Mouse (Mus musculus): ENCODE measurements around the gene Tnnc1.

Tnnc1 gene

DNA sequence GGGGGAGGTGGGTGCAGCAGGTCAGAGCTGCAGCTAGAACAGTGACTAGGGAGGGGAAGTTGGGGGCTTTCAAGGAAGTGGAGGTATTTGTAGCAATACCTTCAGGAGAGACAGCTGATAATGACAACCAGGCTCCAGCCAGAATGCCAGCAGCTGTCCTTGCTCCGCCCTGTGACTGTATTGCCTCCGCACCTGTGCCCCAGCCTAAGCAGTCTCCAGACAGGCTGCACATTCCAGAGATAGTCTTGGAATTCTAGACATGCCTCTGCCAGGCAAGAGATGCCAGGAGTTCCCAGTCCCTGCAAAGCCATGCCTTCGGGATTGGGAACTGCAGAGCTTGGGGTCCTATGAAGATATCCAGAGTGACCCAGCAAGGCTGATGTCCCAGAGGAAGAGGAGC, 4.4 kb downstream of the Tnnc1 start:
- DNase-seq (ENCODE audit: extremely low spot score, low spot score): no peak

DNA sequence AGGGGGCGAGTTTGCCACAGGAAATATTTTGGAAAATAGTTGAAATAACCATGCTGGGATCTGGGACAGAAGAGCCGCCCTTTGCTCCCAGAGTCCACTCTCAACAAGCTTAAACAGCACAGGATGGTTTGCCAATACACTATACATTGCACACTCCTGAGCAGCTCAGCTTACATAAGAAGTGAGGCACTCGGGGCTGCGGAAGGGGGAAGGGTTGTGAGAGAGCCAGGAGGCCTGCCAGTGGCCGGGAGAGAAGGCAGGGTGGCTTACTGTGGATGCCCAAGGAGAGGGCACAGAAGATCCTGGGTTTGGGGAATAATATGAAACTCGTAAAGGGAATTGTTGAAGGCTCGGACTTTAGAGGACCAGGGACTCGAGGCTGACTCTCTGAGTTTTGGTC, 5.8 kb downstream of the Tnnc1 start:
- DNase-seq (ENCODE audit: extremely low spot score, low spot score): no peak

DNA sequence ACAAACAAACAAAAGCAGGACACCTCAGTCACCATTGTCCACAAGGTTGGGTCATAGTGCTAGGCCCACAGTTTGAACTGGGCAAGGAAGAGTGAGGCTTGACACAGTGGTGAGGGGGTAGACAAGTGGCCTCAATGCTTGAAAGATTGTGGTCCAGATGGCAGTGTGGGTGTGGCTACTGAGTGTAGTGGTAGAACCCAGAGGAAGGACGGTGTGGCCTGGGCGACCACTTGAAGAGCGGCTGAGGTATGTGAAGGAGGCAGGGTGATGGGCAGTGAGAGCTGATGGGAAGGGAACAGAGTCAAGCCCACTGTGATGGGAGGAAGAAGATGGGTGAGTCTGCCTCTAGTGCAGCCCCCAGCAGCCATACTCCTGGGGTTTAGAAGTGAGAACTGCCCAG, 6.6 kb downstream of the Tnnc1 start:
- no peak for DNase-seq (ENCODE audit: extremely low spot score, low spot score)

DNA sequence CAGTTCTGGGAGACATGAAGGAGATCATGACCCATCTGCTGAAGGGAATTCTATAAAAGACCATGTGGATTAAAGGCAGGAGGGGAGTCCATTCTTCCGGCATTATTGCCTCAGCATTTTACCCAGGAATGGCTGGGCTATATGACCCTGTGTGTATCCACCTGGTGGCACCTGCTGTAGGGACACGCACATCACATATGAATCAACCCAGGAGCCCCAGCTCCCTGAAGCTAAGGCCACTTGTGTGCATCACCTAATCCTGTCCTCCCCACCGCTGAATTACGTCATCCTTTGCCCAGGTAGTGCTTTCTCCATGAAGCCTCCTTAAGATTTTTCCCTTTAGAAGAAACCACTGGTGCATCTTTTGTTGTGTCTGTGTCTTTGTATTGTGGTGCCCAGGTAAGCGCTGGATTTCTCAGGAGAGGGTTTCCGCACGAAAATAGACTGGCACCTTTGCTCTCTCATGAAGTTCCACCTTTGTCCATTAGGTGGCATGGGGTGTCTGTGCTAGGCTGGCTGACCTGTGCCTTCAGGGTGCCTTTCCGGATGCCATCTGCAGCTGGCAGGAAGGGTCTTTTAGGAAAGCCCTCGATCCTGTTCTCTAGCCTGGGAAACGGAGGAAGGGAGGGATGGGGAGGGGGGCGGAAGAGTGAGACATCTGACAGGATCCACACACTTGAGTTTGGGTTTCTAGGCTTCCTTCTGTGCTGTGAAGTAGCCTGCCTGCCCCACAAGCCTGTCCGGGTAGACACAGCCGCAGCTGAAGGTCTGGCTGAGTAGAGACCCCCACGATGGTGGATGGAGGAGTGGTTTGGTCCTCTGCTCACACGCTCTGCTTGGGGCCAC, 7.3 kb downstream of the Tnnc1 start:
- DNase-seq (ENCODE audit: extremely low spot score, low spot score): peak; percentile 63

DNA sequence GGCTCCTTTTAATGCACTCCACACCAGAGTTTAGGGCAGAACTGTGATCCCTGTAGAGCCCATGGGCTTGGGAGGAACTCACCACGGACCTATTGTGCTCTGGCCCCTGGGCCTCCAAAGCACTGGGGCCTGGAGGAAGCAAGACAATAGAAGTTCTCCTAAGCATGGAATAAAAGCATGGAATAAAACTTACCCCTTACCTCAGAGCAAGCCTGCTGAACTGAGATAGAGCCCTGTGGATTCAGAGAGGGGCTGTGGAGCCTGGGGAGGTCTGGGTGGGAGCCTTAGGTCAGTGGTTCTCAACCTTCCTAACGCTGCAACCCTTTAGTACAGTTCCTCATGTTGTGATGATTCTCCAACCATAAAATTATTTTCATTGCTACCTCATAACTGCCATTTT, 8.7 kb downstream of the Tnnc1 start, which contains the start of gene Nisch:
Nisch (minus strand) TSS at position 101 of the 400 bp plus-strand sequence.
- DNase-seq (ENCODE audit: extremely low spot score, low spot score): no peak

DNA sequence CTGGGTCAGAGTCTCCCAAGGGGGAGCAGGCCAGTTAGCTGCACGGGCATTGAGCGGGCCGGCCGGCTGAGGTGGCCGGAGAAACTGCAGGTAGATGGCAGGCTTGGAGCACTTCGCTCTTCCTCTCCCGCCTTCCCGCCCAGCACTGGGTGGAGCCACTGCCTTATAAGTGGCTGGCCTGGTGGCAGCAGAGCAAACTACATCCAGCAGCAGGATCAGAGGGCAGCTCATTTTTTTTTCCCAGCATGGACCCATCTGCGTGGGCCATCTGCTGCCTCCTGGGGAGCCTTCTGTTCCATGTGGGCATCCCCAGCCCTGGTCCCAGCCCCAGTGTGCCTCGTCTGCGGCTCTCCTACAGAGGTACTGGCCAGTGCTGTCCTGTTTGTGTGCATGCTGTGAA, 9.6 kb downstream of the Tnnc1 start, which contains the start of gene Sema3g:
Sema3g (plus strand) TSS at position 195 of the 400 bp plus-strand sequence.
- DNase-seq (ENCODE audit: extremely low spot score, low spot score): peak; percentile 60

DNA sequence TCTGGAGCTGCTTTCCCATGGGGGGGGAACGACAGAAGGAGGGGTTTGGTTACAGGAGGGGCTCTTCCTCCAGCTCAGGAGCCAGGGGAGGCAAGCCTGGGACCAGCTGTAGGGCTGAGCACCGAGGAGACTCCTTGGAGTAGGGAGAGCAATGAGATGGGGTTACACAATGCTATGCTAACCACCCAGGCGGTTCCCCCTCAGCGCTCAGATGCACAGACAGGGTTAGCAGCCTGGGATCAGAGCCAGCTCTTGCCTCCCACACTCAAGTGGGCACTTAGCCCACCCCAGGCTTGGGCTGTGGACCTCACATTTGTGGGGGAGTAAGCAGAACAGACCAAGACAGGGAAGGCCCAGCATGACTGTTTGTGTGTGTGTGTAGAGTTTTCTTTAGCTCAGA, 18.9 kb downstream of the Tnnc1 start:
- DNase-seq (ENCODE audit: extremely low spot score, low spot score): no peak

DNA sequence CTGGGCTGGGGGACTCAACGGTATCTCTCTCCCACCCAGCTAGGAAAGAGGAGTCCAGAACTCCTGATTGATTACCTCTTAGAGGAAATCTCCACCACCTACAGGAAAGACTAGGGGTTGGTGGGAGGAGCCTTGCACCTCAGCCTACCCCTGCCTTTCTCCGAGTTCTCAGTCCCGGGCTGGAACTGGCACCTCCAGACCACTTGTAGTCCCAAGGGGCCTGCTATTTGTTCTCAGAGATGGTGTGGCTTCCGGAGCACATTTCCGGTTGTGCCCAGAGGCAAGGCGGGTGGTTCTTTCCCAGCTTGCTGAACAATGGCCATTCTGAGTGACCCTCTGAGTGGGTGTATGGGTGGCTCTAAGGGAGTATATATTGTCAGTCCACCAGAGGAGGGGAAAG, 20.1 kb downstream of the Tnnc1 start:
- DNase-seq (ENCODE audit: extremely low spot score, low spot score): no peak

DNA sequence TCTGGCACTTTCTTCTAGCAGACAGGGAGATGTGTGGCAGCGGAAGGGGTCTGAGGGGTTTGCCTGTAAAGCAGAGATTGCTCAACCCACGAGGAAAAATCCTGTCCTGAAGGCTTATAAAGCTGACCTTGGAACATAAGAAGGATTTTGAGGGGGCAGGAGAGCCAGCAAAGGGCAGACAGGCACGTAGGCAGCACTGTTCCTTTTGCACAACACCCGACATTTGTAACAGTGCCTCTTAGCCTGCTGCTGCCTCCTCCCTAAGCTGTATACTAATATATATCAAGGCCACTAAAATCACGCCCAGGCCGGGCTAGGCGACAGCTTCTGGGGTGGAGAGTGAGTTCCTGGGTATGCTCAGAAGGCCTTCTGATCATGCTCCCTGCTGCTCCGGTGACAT, 22.3 kb downstream of the Tnnc1 start:
- no peak for DNase-seq (ENCODE audit: extremely low spot score, low spot score)

DNA sequence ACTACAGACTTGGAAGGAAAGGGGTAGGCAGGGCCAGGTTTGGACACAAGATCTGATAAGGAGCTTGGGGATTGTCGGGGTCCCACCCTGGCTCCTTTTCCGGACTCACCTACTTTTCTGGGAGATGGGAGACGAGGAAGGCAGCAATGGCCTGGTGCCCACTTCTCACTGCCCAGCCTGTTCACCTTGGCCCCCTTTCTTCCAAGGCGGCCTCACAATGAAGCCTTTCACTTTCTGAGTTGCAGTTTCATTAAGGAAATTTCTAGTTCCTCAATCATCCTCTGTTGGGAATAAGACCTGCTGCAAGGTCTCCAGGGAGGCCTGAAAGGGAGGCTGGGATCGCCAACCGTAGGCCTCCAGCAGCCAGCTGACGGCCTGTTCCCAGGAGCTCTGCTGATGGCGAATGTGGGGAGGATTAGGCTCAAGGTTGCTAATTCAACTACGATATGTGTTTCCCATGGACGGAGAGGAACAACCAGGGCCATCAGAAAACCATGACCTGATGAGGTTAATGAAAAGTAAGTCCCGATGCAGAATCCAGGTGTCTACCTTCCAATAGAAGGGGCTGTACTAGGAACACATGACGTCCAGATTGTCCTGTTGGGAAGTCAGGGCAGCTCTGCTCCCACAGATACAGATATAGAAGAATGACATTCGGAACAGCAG, 24.4 kb downstream of the Tnnc1 start:
- no peak for DNase-seq (ENCODE audit: extremely low spot score, low spot score)

DNA sequence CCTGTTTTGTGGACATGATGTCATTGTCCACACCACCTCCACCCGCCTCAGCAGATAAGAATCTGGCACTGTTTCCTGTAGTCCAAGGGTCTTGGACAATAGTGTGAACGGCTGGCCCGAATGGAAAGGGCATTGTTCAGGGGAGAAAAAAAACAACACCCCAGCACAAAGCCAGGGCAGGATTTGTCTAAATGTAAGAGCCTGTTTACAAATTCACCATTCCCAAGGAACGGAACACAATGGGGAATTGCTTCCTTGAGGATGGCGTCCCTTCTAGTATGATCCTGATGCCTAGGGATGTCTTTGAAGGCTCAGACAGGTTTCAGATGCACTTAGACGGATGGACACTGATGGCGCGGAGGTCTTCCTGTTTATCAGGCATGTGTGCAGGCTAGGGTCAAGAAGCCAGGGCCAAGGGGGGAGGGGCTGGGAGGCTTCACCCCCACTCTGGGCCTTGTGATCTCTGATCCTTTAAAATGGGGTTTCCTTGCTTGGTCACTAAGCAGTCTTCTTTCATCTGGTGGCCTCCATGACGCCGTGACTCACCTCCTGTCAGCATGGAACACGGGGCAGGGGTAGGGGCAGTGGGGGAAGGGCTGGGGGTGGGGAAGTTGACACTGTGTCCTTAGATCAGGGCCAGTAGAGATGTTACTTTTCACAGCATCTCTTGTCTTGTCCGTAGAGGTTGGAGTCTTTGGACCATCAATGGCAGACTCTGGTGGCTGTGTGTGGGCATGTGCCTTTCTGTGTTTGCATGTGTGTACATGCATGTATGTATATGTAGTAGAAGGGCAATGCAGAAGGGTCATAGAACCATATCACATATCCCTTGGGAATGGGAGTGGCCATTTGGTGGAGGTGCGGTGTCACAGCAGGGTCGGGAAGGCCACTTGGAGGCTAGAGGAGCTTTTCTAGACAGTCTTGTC, 25.2 kb downstream of the Tnnc1 start:
- no peak for DNase-seq (ENCODE audit: extremely low spot score, low spot score)

DNA sequence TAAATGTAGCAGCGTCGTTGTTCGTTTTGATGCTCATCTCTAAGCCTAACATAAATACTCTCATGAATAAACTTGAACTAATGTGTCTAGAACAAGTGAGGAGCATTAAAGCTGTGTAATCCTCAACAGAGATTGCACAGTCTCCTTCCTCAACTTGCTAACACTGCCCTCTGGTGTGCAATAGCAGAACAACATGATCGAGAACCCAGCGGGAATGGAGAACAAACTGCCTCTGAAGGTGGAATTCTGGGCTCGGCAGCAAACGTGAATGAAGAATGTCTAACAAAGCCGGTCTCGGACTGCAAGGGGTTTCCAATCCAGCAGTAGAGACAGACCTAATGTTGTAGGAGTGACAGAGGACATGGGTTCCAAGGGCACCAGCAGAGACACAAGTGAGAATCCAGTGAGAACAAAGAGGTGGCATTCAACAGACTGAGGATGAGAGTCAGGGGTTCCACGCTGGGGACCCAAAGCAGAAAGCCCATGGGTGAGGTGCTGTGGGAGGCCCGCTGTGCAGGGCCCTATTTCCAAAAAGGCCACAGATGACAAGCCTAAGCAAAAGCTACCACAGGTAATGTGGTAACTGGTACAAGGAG, 26.0 kb downstream of the Tnnc1 start:
- peak; percentile 80 for DNase-seq (ENCODE audit: extremely low spot score, low spot score)

DNA sequence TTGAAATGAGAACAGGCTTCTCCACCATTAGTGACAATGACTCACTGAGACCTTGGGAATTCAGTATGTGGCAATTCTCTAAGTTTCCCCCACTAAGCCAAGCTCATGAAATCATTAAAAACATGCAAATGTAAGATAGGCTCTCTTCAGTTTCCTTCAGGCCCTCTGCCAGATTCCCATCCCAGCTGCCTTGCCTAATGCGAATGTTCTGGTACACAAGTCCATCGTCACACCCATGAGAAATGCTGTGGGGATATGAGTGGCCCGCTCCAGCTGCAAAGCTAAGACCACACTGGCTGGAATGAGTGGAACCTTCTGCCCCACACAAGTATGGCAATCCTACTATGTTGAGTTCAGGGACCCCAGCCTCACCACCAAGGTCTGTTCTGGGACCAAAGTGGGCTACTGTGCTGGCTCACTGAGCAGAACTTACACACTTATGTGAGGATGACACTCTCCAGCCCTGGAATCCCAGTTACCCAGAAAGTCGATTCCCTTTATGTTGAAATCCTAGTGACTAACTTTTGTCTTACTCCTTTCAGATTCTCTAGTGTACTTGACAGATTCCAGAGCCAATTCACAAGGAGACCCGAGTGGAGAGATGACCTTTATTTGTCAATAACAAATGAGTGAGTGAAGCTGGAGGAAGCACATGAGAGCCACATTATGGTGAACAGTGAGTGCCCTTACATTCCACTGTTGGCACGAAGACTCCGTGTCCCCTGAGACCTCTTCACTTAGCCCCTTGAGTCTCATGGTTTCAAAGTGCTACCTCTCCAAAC, 29.2 kb downstream of the Tnnc1 start:
- DNase-seq (ENCODE audit: extremely low spot score, low spot score): no peak

DNA sequence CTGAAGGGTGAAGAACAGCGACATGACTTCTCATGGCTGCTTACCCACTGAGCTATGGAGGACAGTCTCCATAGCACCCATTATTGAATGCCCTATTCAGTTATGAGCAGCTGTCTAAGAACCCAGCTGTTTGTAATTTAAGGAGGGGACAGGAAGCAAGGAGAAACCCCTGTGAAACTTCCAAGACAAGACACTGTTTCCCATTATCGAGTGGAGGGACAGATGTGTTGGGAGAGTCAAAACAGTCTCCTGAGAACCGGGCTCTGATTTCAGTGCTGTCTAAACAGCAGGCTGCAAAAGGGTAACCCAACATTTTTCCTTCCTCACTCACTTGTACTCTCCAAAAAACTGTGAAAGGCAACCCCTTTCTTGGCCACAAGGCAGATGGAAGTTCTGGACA, 32.4 kb downstream of the Tnnc1 start:
- DNase-seq (ENCODE audit: extremely low spot score, low spot score): no peak

DNA sequence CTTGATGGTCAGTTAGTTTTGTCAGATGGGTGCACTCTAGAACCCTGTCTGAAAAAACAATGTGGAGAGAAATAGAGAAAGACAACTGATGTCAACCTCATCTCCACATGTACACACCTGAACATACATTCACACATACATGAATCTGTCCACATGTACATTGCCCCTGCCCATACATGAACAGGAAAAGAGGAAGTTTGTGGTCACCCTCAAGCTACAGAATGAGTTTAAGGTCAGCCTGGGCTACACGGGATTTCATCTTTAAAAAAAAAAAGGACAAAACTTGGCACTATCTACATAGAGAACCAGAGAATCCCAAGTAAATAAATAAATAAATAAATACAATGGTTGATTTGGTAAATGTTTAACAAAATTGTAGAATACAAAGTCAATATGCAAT, 36.7 kb downstream of the Tnnc1 start:
- DNase-seq (ENCODE audit: extremely low spot score, low spot score): no peak

DNA sequence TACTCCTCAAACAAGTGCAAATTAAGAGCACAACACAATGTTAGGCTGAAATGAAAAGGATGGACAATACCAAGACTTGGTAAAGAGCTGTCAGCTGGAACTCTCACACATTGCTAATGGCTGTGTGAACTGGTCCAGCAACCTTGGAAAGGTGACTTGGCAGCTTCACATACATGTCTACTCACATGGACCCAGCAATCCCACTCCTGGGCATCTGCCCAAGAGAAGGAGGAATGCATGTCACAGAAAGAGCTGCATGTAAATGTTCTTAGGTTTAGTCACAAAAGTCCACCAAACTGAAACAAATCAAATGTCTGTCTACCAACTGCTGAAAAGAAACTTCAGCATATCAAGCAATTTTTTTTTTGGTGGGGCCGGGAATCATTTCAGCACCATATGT, 37.8 kb downstream of the Tnnc1 start:
- no peak for DNase-seq (ENCODE audit: extremely low spot score, low spot score)

DNA sequence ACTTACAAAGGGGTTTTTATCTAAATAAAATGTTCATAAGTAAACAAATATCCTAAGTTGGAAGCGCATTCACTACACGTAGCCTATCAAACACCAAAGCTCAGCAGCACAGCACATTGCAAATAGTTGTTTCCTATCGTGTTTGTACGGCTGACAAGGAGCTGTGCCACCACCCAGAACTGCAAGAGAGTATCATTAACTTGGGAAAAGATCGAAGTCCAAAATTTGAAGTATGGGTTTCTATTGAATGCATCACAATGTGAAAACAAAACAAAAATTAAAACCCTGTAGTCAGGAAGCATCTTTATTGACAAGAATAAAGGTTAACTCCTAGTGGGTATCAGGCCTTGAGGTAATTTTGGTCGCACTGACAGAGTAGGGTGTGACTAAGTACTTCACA, 40.3 kb downstream of the Tnnc1 start:
- no peak for DNase-seq (ENCODE audit: extremely low spot score, low spot score)

DNA sequence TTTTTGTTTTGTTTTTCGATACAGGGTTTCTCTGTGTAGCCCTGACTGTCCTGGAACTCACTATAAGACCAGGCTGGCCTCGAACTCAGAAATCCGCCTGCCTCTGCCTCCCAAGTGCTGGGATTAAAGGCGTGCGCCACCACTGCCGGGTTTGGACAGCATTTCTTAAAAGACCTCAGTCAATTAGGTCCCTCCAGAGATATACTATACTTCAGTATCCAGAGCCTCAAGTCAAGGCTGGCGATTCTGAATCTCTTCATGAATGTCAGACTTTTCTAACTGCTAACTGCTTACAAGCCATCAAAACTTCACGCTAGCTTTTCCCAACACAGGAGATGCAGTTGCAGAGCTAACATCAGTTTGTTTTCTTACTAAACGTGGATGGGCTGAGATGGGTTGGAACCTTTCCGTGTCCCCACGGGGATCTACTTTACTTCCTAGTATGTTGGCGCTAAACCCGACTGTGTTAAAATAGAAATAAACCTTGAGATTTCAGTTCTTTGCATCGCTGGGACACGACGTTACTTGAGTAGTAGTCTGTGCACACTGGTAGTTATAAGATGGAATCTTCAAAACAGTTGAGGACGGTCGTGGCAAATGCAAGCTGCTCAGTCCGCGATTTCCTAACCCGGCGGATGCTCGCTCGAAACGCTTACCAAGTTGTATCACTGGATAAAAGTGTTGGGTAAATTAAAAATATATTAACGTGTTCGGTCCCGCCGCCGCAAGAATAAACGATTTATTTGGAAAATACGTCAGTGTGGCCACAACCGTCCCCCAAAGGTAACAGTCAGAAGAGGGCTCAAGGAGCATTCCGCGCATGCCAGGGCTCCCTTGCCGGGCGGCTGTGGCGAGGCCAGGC, 42.3 kb downstream of the Tnnc1 start:
- no peak for DNase-seq (ENCODE audit: extremely low spot score, low spot score)

DNA sequence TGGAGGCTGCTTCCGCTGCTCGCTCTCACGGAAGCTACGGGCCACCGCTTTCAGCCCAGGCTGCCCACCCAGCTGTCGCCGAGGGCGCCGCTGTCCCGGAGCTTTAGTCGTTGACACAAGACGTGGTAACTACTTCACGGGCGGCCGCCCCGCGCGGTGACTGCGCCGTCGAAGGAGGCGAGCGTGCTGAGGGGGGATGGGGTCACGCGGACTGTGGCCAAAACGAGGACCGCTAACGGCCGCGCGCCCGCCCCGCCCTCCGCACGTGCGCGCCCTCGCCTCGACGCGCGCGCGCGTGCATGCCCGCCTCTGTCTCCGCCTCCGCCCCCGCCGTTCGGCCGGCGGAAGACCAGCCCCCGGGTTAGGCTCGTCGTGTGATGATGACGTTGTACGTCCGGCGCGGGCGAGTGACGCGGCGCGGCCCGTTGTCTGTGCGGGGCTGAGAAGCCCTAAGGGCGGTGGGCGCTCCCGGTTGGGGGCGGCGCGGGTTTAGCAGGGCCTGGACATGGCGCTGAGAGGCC, 43.0 kb downstream of the Tnnc1 start, which contains the start of the genes Phf7 and Bap1:
Phf7 (minus strand) TSS at position 234 of the 521 bp plus-strand sequence.
Bap1 (plus strand) TSS at position 367 of the 521 bp plus-strand sequence.
- DNase-seq (ENCODE audit: extremely low spot score, low spot score): peak; percentile 99

Data from neural tube, embryonic 10.5 days (tissue).